Mouse (Mus musculus): ENCODE data around the gene Dcaf10. TPM values are rescaled to one million over a fixed set of nuclear protein-coding genes. Genes with fewer than 3 reads are reported as not detected.

The Dcaf10 gene
- total and polyA plus RNA-seq, 3 experiments = 13.8 to 28.8 (median 18.0) TPM

GRCm38 (mm10) chr4:45407001-45407702, 65.3 kb downstream of the Dcaf10 start:
- no peaks in the 10 kb centered on the region for H3K9me3 ChIP-seq (replicated peaks)
- no peak for TF ChIP-seq POLR2AphosphoS5 (IDR thresholded peaks at IDR 0.05; ENCODE audit: insufficient replicate concordance, low read depth, low read length)
- TF ChIP-seq GATA1 (IDR thresholded peaks at IDR 0.05; ENCODE audit: borderline replicate concordance, low read length) = no peak
- peak; percentile 45 for TF ChIP-seq TAL1 (conservative IDR thresholded peaks at IDR 0.05; ENCODE audit: low read depth, low read length)
- TF ChIP-seq GATA2 (IDR thresholded peaks at IDR 0.05; ENCODE audit: borderline replicate concordance, low read depth, low read length) = no peak
- no peak for TF ChIP-seq CTCF (IDR thresholded peaks at IDR 0.05; ENCODE audit: low read depth, low read length)
- H3K36me3 ChIP-seq (replicated peaks) = peaks cover 35% of the 10 kb centered on the region
- peaks cover 59% of the 10 kb centered on the region for H3K4me1 ChIP-seq (ENCODE audit: insufficient read depth, low read depth, low read length)
- peak overlapping the region; percentile 94 for H3K4me3 ChIP-seq (ENCODE audit: low read depth, low read length)
- ATAC-seq (ENCODE audit: extremely low read depth, insufficient number of reproducible peaks, low FRiP score, poor library complexity, severe bottlenecking) = peak; percentile 56
- DNase-seq (ENCODE audit: low spot score) = peak; percentile 50
- peaks cover 12% of the 10 kb centered on the region for H3K27me3 ChIP-seq (ENCODE audit: insufficient read depth, low read length)

DNA sequence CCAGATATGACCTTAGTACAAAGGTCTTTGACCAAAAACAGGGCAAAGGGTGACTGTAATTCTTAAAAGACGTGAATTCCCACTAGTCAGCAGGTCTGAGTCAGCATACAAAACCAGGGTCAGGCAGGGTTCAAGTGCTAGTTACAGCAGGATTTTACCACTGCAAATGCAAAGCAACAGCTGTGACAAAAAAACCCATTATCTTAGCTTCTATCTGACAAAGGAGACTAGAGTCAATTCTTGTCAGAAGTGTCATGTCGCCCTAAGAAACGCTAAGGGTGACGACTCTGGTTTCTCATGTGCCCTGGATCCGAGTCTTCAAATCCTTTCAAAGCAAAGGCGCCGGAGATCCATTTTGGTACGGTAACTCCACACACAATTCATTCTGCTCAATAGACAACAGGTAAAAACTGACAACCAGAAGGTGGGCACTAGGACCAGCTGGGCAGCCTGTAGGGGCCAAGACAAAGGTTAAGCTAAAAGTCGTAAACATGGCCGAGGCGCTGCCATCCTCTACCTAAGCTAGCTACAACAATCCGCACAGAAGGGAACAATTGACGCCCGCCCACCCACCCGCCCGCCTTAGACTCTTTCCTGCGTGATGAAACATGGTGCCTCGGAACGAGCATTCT, 65.9 kb downstream of the Dcaf10 start:
- H3K9me3 ChIP-seq (replicated peaks) = no peaks in the 10 kb centered on the region
- H3K4me1 ChIP-seq (ENCODE audit: insufficient read depth, low read depth, low read length) = peaks cover 53% of the 10 kb centered on the region
- TF ChIP-seq GATA1 (IDR thresholded peaks at IDR 0.05; ENCODE audit: borderline replicate concordance, low read length) (no peak), POLR2AphosphoS5 (IDR thresholded peaks at IDR 0.05; ENCODE audit: insufficient replicate concordance, low read depth, low read length) (no peak), TAL1 (conservative IDR thresholded peaks at IDR 0.05; ENCODE audit: low read depth, low read length) (no peak), GATA2 (IDR thresholded peaks at IDR 0.05; ENCODE audit: borderline replicate concordance, low read depth, low read length) (no peak), CTCF (IDR thresholded peaks at IDR 0.05; ENCODE audit: low read depth, low read length) (no peak)
- no peak for ATAC-seq (ENCODE audit: extremely low read depth, insufficient number of reproducible peaks, low FRiP score, poor library complexity, severe bottlenecking)
- peaks cover 28% of the 10 kb centered on the region for H3K36me3 ChIP-seq (replicated peaks)
- H3K27me3 ChIP-seq (ENCODE audit: insufficient read depth, low read length) = peaks cover 16% of the 10 kb centered on the region
- peak overlapping the region; percentile 94 for H3K4me3 ChIP-seq (ENCODE audit: low read depth, low read length)
- DNase-seq (ENCODE audit: low spot score) = peak; percentile 29

- H3K4me1 ChIP-seq (ENCODE audit: insufficient read depth, low read depth, low read length) = peaks cover 45% of the 10 kb centered on the region
- TF ChIP-seq CTCF (IDR thresholded peaks at IDR 0.05; ENCODE audit: low read depth, low read length) (no peak), GATA1 (IDR thresholded peaks at IDR 0.05; ENCODE audit: borderline replicate concordance, low read length) (no peak), POLR2AphosphoS5 (IDR thresholded peaks at IDR 0.05; ENCODE audit: insufficient replicate concordance, low read depth, low read length) (no peak), GATA2 (IDR thresholded peaks at IDR 0.05; ENCODE audit: borderline replicate concordance, low read depth, low read length) (no peak), TAL1 (conservative IDR thresholded peaks at IDR 0.05; ENCODE audit: low read depth, low read length) (no peak)
Observed at GRCm38 (mm10) chr4:45408427-45409132, 66.7 kb downstream of the Dcaf10 start, which contains the start of gene Slc25a51. Slc25a51 (minus strand) TSS chr4:45408766.

DNA sequence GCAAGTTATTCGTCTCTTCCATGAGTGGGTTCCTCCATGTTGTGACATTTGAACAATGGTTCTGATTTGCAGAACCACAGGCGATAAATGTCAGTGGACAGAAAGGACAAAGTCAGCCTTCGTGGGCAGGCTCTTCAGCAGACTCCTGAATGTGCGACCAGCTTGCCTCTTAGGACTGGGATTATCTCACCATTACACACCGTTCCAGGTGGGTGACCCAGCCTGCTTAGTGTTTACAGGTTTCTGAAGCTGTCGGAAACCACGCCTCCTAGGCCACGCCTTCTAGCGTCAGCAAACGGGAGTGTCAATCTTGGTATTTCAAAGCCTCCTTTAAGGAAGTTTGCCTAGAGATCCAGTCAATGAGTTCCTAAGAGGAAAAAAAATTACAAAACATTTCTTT, 67.4 kb downstream of the Dcaf10 start:
- peaks cover 38% of the 10 kb centered on the region for H3K4me1 ChIP-seq (ENCODE audit: insufficient read depth, low read depth, low read length)
- no peaks in the 10 kb centered on the region for H3K9me3 ChIP-seq (replicated peaks)
- peaks cover 14% of the 10 kb centered on the region for H3K36me3 ChIP-seq (replicated peaks)
- no peak for ATAC-seq (ENCODE audit: extremely low read depth, insufficient number of reproducible peaks, low FRiP score, poor library complexity, severe bottlenecking)
- peak overlapping the region; percentile 94 for H3K4me3 ChIP-seq (ENCODE audit: low read depth, low read length)
- TF ChIP-seq CTCF (IDR thresholded peaks at IDR 0.05; ENCODE audit: low read depth, low read length) (no peak), GATA2 (IDR thresholded peaks at IDR 0.05; ENCODE audit: borderline replicate concordance, low read depth, low read length) (no peak), GATA1 (IDR thresholded peaks at IDR 0.05; ENCODE audit: borderline replicate concordance, low read length) (no peak), TAL1 (conservative IDR thresholded peaks at IDR 0.05; ENCODE audit: low read depth, low read length) (no peak), POLR2AphosphoS5 (IDR thresholded peaks at IDR 0.05; ENCODE audit: insufficient replicate concordance, low read depth, low read length) (no peak)
- peaks cover 29% of the 10 kb centered on the region for H3K27me3 ChIP-seq (ENCODE audit: insufficient read depth, low read length)
- DNase-seq (ENCODE audit: low spot score) = peak; percentile 63

More at GRCm38 (mm10) chr4:45408427-45409132, 66.7 kb downstream of the Dcaf10 start, which contains the start of gene Slc25a51:
- H3K27me3 ChIP-seq (ENCODE audit: insufficient read depth, low read length) = peaks cover 23% of the 10 kb centered on the region
- peak; percentile 95 for DNase-seq (ENCODE audit: low spot score)
- peak; percentile 76 for ATAC-seq (ENCODE audit: extremely low read depth, insufficient number of reproducible peaks, low FRiP score, poor library complexity, severe bottlenecking)
- no peaks in the 10 kb centered on the region for H3K9me3 ChIP-seq (replicated peaks)
- peak within 1 kb of the TSS; percentile 94 for H3K4me3 ChIP-seq (ENCODE audit: low read depth, low read length)
- H3K36me3 ChIP-seq (replicated peaks) = peaks cover 21% of the 10 kb centered on the region

DNA sequence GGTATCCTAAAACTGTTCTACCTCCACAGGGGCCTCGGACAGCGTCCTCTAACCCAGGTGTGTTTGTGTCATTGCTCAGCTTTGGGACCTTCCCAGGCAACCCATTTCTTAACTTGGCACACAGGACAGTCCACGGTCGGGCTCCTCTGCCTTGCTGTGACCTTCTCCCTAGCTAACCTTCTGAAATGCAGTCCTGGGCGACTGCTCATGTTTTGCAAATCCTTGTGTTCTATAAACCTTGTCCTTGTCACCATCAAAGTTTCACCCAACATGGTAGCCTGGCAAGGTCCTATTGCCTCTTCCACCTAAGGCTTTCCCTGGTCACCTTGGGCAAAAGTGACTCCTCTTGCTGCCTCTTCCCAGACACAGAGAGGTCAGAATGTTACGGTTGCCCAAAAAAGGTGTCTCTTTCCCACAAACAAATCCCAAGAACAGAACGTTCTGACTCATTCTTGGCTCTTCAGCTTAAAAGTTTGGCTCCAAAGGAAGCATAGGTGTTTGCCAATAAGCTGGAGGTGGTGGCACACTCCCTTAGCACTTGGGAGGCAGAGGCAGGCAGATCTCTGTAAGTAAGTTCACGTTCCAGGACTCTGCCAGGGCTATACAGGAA, 69.4 kb downstream of the Dcaf10 start:
- Histone ChIP-seq H3K36me3 (replicated peaks) (peaks cover 3% of the 10 kb centered on the region), H3K4me3 (ENCODE audit: low read depth, low read length) (no peak overlapping the region), H3K4me1 (ENCODE audit: insufficient read depth, low read depth, low read length) (peaks cover 29% of the 10 kb centered on the region), H3K9me3 (replicated peaks) (no peaks in the 10 kb centered on the region), H3K27me3 (ENCODE audit: insufficient read depth, low read length) (peaks cover 47% of the 10 kb centered on the region)
- TF ChIP-seq GATA2 (IDR thresholded peaks at IDR 0.05; ENCODE audit: borderline replicate concordance, low read depth, low read length) (no peak), CTCF (IDR thresholded peaks at IDR 0.05; ENCODE audit: low read depth, low read length) (no peak), GATA1 (IDR thresholded peaks at IDR 0.05; ENCODE audit: borderline replicate concordance, low read length) (no peak), POLR2AphosphoS5 (IDR thresholded peaks at IDR 0.05; ENCODE audit: insufficient replicate concordance, low read depth, low read length) (no peak), TAL1 (conservative IDR thresholded peaks at IDR 0.05; ENCODE audit: low read depth, low read length) (no peak)
- DNase-seq (ENCODE audit: low spot score) (no peak), ATAC-seq (ENCODE audit: extremely low read depth, insufficient number of reproducible peaks, low FRiP score, poor library complexity, severe bottlenecking) (no peak)

Measured in G1E (cell line).